Mouse (Mus musculus) thymus, postnatal 25 days (tissue): ENCODE measurements at regions not wholly inside any gene's neighbourhood (a gene's known extent, or its start where the extent isn't known, plus 50 kb on each side); places are given as distances from the start of the nearest gene placed in this dataset.
A peak's percentile ranks its signal among the peaks of the same experiment; 100 is the strongest.

Source experiments
- DNase-seq: peaks from one replicate; pipeline ENCODE4 v3.0.0; 2022

GRCm38 (mm10) chr2:117399487-117399886 lies 56.7 kb upstream of the Rasgrp1 start:
- peak; percentile 54 for DNase-seq

GRCm38 (mm10) chr2:117403425-117404175 lies 60.8 kb upstream of the Rasgrp1 start:
- DNase-seq = no peak

GRCm38 (mm10) chr2:117405453-117405852 lies 62.7 kb upstream of the Rasgrp1 start:
- peak; percentile 71 for DNase-seq

- DNase-seq = peak; percentile 63
Measured at GRCm38 (mm10) chr2:117408241-117408640, 65.4 kb upstream of the Rasgrp1 start.

GRCm38 (mm10) chr2:117412045-117412606 lies 69.3 kb upstream of the Rasgrp1 start:
- DNase-seq = peak; percentile 71

GRCm38 (mm10) chr2:117417229-117417970 lies 74.6 kb upstream of the Rasgrp1 start:
- DNase-seq = peak; percentile 82

- DNase-seq = peak; percentile 52
Measured at GRCm38 (mm10) chr2:117418121-117418615, 75.4 kb upstream of the Rasgrp1 start.

GRCm38 (mm10) chr2:117418711-117419110 lies 75.9 kb upstream of the Rasgrp1 start:
- peak; percentile 79 for DNase-seq

- peak; percentile 64 for DNase-seq
Measured at GRCm38 (mm10) chr2:117421376-117421775, 78.6 kb upstream of the Rasgrp1 start.

DNA sequence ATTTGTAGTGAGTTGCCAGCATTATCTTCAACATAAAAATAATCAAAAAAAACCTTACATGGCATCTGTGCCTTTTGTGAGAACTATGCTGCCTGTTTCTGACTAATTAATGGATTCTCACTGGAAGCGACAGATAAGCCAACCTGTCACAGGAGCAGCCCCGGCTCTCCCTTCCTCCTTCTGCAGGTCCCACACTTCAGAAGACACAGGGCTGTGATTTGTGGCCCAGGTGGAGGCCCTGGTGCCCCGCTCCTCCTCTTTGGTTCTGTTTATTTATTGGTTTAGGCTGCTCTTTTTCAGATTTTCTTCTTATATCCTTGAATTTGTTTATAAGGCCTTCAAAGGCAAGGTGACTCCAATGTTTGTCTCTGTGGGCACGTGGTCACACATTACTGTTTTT lies 80.0 kb upstream of the Rasgrp1 start:
- peak; percentile 40 for DNase-seq

DNA sequence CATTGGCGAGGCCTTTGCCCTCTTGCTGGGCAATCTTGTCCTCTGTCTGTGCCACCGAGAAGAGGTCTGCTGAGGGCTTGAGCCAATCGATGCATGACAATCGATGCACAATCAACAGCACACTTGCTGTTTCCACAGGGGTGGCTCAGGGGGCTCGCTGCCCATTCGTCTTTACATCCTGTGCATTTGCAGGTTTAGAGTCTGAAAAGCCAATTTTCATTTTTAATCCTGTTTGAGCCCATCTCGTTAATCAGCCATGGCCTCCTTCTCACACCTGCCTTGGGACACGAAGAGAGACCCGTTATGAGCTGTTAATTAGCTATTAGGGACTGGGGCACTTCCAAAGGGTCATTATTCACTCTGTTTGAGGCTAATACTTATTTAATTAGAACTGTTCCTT lies 86.4 kb upstream of the Rasgrp1 start:
- no peak for DNase-seq

- DNase-seq = no peak
Measured at GRCm38 (mm10) chr2:117432010-117432409, 89.2 kb upstream of the Rasgrp1 start.

DNA sequence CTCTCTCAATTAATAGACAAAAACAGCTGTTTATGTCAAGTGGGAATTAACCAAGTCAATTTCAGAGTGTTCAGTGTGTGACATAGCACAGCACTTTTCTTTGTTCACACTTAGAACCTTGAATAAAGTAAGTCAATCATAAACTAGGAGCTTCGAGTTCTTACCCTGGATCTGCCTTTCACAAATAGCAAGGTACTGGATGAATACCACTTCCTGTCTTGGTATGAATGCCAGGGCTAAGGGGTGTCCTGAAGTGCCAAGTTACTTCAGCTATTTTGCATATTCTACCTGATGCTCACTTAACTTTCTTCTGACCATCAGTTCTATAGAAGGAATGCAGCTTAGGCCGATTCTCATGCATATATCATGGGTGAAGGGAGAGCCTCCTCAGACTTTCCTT lies 90.1 kb upstream of the Rasgrp1 start:
- no peak for DNase-seq

GRCm38 (mm10) chr2:117433482-117433881 lies 90.7 kb upstream of the Rasgrp1 start:
- DNase-seq = no peak

- DNase-seq = peak; percentile 63
Measured at GRCm38 (mm10) chr2:117438079-117438478, 95.3 kb upstream of the Rasgrp1 start.

DNA sequence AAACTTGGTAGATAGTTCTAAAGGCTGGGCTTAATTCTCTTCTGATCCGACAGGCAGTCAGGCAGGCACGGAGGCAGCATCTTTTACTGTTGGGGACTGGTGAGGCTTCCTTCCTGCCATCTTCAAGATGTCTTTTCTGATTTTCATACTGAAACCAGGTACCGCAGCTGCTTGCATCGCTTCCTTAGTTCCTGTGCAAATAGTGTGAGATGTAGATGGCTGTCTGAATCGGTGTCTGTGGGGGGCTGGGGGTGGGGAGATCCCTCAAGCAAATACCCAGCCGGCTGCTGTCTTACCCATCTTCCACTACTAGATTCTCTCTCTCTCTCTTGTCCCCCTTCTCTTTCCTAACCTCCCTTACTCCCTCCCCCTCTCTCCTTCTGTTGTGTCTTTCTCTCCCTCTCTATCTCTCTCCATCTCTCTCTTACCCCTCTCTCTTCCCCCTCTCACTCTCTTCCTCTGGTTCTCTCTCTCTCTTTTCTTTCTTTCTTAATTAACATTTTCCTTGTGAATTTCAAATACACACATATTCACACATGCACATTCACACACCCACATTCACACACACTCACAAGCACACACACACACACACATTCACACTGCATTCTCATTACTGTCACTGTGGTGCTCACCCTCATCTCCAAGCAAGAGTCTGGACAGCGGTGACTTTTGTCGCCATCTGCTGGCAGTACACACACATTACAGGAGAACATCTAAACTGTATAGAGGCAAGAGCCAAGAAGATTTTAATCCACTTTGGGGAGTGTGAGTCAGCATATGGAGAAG lies 96.0 kb upstream of the Rasgrp1 start:
- peak; percentile 89 for DNase-seq

DNA sequence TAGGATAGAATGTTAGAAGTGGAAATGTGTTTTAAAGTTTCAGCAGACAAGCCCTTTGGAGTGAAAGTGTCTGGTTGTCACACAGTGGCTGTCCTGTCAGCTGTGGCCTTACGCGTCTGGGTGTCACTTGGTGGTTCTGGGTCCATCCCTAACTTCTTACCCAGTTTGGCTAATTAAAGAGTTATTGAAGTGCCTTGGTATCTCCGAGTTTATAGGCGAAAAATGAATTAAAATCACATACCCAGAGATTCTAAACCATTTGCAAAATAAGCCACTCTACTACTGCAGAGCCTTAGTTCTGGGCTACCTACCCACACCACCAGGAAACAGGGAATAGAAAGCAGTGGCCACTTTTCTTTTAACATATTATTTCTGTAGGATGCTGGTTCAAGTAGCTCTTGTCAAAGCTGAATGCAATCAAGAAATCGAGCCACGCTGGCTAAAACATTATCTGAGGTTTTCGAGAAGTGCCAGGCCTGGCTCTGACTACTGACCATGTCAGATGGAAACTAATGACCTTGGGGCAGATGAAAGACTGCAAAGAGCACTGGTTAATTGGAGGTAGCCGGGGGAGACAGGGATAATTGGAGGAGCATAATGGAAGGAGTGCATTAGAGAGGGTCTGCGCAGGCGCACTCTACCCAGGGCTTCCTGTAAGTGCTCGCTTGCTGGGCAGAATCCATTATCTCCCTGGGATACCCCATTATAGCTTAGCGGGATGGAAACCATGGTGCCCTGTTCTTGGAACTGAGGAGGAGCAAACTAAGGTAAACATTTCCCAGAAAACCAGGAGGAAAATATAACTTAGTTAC lies 96.8 kb upstream of the Rasgrp1 start:
- no peak for DNase-seq

- peak; percentile 74 for DNase-seq
Measured at GRCm38 (mm10) chr2:117440801-117441281, 98.0 kb upstream of the Rasgrp1 start.

DNA sequence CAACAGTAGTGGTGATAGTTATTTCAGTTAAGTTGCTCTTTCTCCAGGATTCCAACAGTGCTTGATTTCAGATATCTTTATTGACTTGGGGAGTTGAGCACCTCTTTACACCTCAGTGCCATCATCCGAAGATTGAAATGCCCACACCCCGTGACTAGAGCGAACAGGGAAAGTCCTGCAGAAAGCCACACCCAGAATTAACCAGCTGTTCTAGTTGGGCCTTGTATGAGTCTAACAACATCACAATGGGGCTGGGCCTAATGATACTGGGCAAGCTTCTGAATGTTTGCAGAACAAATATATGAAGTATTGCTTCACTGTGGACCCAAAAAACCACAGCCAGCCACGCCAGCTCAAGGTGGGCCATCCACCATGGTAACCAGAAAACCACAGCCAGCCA lies 100.1 kb upstream of the Rasgrp1 start:
- DNase-seq = no peak

- peak; percentile 83 for DNase-seq
Measured at GRCm38 (mm10) chr2:117444671-117445070, 101.9 kb upstream of the Rasgrp1 start.

DNA sequence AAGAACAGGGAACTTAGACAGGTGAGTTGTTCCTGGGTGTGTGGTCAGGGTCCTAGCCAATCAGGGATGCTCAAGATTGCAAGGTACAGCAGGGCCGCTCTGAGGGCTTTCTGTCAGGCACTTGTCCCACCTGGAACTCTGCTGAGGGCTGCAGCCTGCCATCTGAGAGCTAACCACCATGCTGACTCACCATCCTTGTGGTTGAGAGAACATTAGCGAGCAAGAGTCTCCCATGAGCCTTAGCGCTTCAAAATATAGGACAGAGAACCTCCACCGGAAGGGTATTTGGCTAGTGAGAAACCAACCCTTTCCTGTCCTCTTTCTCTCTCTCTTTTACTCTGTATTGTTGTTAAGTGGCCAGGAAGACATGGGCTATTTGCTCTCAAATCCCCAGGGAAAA lies 104.1 kb upstream of the Rasgrp1 start:
- peak; percentile 76 for DNase-seq
